ENCODE assay signal across 8 mouse cellular contexts in the genomic region with DNA sequence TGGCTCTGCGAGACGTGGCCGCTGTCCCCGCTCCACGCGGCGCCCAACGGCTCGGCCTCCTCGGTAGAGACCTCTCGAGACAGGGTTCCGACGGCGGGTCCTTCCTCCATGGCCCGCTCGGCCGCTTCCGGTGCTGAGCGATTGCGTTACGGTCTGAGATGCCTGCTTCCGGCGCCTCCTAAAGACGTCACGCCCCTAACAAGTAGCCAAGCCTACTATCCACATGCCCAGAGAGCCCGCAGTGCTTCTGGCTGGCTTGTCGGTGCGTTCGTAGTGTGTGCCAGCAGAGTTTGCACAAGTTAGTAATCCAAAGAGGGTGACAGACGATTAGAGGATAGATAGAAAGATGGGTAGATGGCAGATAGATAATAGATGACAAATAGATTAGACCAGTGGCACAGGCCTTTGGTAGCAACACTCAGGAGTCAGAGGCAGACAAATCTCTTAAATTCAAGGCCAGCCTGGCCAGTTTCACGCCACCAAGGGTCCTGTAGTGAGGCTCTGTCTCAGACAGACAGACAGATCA. TPM values are rescaled to one million over a fixed set of nuclear protein-coding genes. Genes with fewer than 3 reads are reported as not detected.
DNase-seq lines count a peak whose midpoint lies in the region; ATAC-seq lines count a peak whose summit lies in the region.

A gene (minus strand): TSS at position 115 of the 526 bp plus-strand sequence.

- ATAC-seq in forebrain, embryonic 11.5 days (replicated peaks; ENCODE audit: low FRiP score): peak; percentile 94
- ATAC-seq in heart, embryonic 16.5 days (replicated peaks; ENCODE audit: extremely low read depth, insufficient read depth, low FRiP score): peak; percentile 88
- ATAC-seq in liver, embryonic 15.5 days (ENCODE audit: insufficient read depth): peak; percentile 82
- peak; percentile 94 for ATAC-seq in neural tube, embryonic 12.5 days (ENCODE audit: low FRiP score, low read depth)

- no peaks in the 10 kb centered on the region for H3K27me3 ChIP-seq in forebrain, embryonic 11.5 days (ENCODE audit: control insufficient read depth, insufficient read depth, low read length)
- H3K27me3 ChIP-seq in heart, embryonic 16.5 days (ENCODE audit: control insufficient read depth, insufficient read depth, low read length): no peaks in the 10 kb centered on the region
- peaks cover 17% of the 10 kb centered on the region; the same call in 1 of the 2 replicates for H3K27me3 ChIP-seq in liver, embryonic 15.5 days
- no peaks in the 10 kb centered on the region; the same call in 1 of the 2 replicates for H3K27me3 ChIP-seq in neural tube, embryonic 12.5 days (replicated peaks)

- H3K4me3 ChIP-seq in forebrain, embryonic 11.5 days (ENCODE audit: low read depth, low read length): peak within 1 kb of the TSS; percentile 90
- H3K4me3 ChIP-seq in heart, embryonic 16.5 days (ENCODE audit: low read length): peak within 1 kb of the TSS; percentile 92
- H3K4me3 ChIP-seq in liver, embryonic 15.5 days (replicated peaks): peak within 1 kb of the TSS; percentile 98
- H3K4me3 ChIP-seq in neural tube, embryonic 12.5 days: peak within 1 kb of the TSS; percentile 99

- DNase-seq in CD8-positive naive resting alpha-beta T cell, adult 2 months (ENCODE audit: low read depth in 2 of 2, low spot score in 2 of 2): peak; percentile 76 to 87
- DNase-seq in c-Kit-positive CD71-negative TER-119-negative erythroid progenitor cells, embryonic 14.5 days (ENCODE audit: low read depth): peak; percentile 80
- DNase-seq in forebrain, embryonic 11.5 days (ENCODE audit: low spot score): peak; percentile 94
- DNase-seq in kidney, postnatal 36 days: peak; percentile 94 to 97
- DNase-seq in telencephalon, adult 2 months (ENCODE audit: low read depth, low spot score): peak; percentile 91

- 6% methylated on average over 26 of the region's 31 CpGs for WGBS in forebrain, embryonic 11.5 days
- WGBS in heart, embryonic 16.5 days: 4% methylated on average over 31 of the region's 31 CpGs
- 2% methylated on average over 31 of the region's 31 CpGs for WGBS in liver, embryonic 15.5 days (ENCODE audit: insufficient replicate concordance)
- 5% methylated on average over 31 of the region's 31 CpGs for WGBS in neural tube, embryonic 12.5 days

- peak within 1 kb of the TSS; percentile 83 for H3K9ac ChIP-seq in forebrain, embryonic 11.5 days (ENCODE audit: low read length)
- H3K9ac ChIP-seq in heart, embryonic 16.5 days (ENCODE audit: low read length): peak within 1 kb of the TSS; percentile 89
- H3K9ac ChIP-seq in liver, embryonic 15.5 days: peak within 1 kb of the TSS; percentile 93
- H3K9ac ChIP-seq in neural tube, embryonic 12.5 days: peak within 1 kb of the TSS; percentile 92

- H3K4me2 ChIP-seq in forebrain, embryonic 11.5 days (ENCODE audit: low read depth, low read length, severe bottlenecking): peak within 1 kb of the TSS; percentile 98
- H3K4me2 ChIP-seq in heart, embryonic 16.5 days (ENCODE audit: low read depth, low read length): peak within 1 kb of the TSS; percentile 82
- peak within 1 kb of the TSS; percentile 93 for H3K4me2 ChIP-seq in liver, embryonic 15.5 days
- H3K4me2 ChIP-seq in neural tube, embryonic 12.5 days (replicated peaks): peak within 1 kb of the TSS; percentile 98

- H3K36me3 ChIP-seq in forebrain, embryonic 11.5 days (ENCODE audit: control insufficient read depth, insufficient read depth, low read length): no peaks in the 10 kb centered on the region
- H3K36me3 ChIP-seq in heart, embryonic 16.5 days (ENCODE audit: control insufficient read depth, insufficient read depth): no peaks in the 10 kb centered on the region
- H3K36me3 ChIP-seq in liver, embryonic 15.5 days (replicated peaks): no peaks in the 10 kb centered on the region
- no peaks in the 10 kb centered on the region for H3K36me3 ChIP-seq in neural tube, embryonic 12.5 days

- H3K27ac ChIP-seq in forebrain, embryonic 11.5 days (ENCODE audit: low read depth, low read length): no peak within 1 kb of the TSS
- no peak within 1 kb of the TSS for H3K27ac ChIP-seq in heart, embryonic 16.5 days (ENCODE audit: low read length)
- peak within 1 kb of the TSS; percentile 74 for H3K27ac ChIP-seq in liver, embryonic 15.5 days (replicated peaks)
- H3K27ac ChIP-seq in neural tube, embryonic 12.5 days: no peak within 1 kb of the TSS

- H3K4me1 ChIP-seq in forebrain, embryonic 11.5 days (replicated peaks; ENCODE audit: control insufficient read depth, insufficient read depth, low read length): peaks cover 5% of the 10 kb centered on the region; the same call in 1 of the 2 replicates
- peaks cover 12% of the 10 kb centered on the region for H3K4me1 ChIP-seq in heart, embryonic 16.5 days (ENCODE audit: control insufficient read depth, insufficient read depth, low read length)
- H3K4me1 ChIP-seq in liver, embryonic 15.5 days (replicated peaks): peaks cover 30% of the 10 kb centered on the region
- H3K4me1 ChIP-seq in neural tube, embryonic 12.5 days: peaks cover 16% of the 10 kb centered on the region

- no peaks in the 10 kb centered on the region for H3K9me3 ChIP-seq in forebrain, embryonic 11.5 days (ENCODE audit: control insufficient read depth, low read length)
- H3K9me3 ChIP-seq in heart, embryonic 16.5 days (replicated peaks; ENCODE audit: control insufficient read depth, low read length): no peaks in the 10 kb centered on the region
- no peaks in the 10 kb centered on the region for H3K9me3 ChIP-seq in liver, embryonic 15.5 days (replicated peaks)
- H3K9me3 ChIP-seq in neural tube, embryonic 12.5 days: no peaks in the 10 kb centered on the region

RNA-seq across cellular contexts. Expression of the gene that starts here (rescaled TPM):
- 22.9 and 25.6 TPM in 2 replicates for polyA plus RNA-seq in forebrain, embryonic 11.5 days (2014; fragmentation: Nextera tagmentation; extraction: Ambion mirVana)
- polyA plus RNA-seq in heart, embryonic 16.5 days (2015; fragmentation: Nextera tagmentation; extraction: Ambion mirVana): 21.0 and 21.4 TPM in 2 replicates
- polyA plus RNA-seq in liver, embryonic 15.5 days (2015; fragmentation: Nextera tagmentation; extraction: Ambion mirVana): 15.9 and 16.3 TPM in 2 replicates
- 29.9 and 32.8 TPM in 2 replicates for polyA plus RNA-seq in neural tube, embryonic 12.5 days (2016; fragmentation: Nextera tagmentation; extraction: Ambion mirVana)
